Mouse (Mus musculus): ENCODE results near the gene Tcp11. TPM values are rescaled to one million over a fixed set of nuclear protein-coding genes. Genes with fewer than 3 reads are reported as not detected.

The Tcp11 gene
- total RNA-seq, 2 experiments from 2014 or later, result 1.2 to 1.3 TPM

DNA sequence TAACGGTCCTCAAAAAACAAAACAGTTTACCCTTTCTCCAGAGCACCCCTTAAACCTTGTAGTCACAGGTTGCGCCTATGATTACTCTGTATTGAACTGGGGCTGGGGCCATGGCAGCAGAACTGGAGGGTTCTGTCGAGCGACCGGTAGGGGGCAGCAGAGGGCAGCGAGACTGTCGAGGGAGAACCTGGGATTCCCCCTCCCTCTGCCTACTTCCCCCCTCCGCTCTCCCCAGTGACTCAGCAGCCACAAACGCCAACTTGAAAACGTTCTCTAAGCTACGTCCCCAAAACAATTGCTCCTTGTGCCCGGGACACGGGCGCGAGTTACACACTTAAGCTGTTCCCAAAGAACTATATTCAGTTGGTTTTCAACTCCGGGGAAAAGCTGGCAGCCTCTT, 4.5 kb upstream of the Tcp11 start:
- DNase-seq (ENCODE audit: extremely low spot score in 1 of 2, low spot score in 1 of 2), result peak; percentile 83 to 97

DNA sequence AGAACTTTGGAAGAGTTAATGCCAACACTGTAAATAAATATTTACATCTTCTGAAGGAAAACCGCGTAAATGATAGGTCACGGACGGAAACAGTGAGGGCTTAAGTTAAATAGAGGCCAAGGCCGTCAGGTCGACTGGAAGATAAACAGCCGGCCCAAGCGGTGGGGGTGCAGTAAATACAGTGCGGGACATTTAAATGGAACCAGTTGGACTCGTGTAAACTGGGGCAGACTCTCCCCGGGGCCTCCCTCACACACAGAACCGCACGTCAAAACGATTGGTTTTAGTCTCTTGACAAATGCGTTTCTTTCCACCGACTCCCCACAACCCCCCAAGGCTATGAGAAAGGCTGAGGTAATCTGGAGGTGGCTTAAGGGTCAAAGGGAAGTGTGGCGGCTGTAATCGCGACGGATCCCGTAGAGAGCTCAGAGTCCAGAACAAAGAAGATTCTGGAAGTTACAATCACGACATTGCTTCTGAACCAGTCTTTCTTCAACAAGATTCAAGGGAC, 4.0 kb upstream of the Tcp11 start:
- DNase-seq (ENCODE audit: extremely low spot score in 1 of 2, low spot score in 1 of 2), result no peak

DNA sequence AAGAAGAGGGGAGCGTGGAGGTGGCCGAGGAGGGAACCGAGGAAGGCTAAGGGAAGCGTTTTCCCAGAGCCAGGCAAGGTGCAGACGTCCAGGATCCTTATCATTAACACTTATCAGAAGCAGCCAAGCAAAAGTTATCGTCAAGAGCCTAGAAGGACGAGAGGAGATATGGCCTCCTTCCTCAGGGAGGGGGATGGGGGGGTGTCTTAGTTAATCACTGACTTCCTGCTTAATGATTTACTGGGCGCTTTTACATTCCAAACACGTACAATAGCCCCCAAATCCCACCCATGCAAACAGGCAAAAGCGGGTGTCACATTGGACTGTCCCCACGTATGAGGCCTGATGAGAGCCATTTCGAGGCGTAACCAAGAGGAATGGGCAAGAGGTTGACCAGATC, 2.4 kb upstream of the Tcp11 start:
- DNase-seq (ENCODE audit: extremely low spot score in 1 of 2, low spot score in 1 of 2), result no peak

DNA sequence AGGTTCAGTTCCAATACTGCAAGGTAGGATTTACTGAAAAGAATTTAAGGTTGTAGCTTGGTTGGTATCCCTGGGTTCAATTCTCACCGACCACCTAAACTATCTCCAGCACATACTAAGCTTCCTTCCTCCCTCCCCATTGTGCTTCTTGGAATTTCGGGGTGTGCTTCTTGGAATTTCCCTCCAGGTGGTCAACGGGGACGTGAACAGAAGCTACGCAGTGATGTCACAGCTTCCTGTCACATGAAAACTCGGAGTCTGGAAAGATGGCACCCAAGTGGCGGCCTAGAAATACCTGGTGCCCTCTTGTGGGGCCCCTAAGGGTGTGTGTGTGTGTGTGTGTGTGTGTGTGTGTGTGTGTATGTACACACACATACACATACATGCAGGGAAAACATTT, 1.4 kb upstream of the Tcp11 start:
- DNase-seq (ENCODE audit: extremely low spot score in 1 of 2, low spot score in 1 of 2), result no peak

DNA sequence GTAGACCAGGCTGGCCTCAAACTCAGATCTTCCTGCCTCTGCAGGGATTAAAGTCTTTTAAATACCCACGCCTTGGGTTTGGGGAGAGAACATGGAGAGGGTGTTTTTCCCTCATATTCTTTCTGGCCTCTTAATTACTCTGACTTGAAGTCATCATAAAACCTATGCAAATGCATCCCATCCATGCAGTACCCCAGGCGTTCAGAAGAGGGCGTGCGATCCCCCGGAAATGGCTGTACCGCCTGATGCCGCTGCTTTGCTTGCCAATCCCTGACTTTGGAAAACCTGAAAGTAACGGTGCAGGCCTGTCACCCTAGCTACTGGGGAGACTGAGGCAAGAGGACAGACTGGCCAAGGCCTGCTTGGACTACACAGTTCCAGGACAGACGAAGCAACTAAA, 946 bp upstream of the Tcp11 start:
- DNase-seq (ENCODE audit: extremely low spot score in 1 of 2, low spot score in 1 of 2), result peak in 1 of 2 experiments; percentile 57

DNA sequence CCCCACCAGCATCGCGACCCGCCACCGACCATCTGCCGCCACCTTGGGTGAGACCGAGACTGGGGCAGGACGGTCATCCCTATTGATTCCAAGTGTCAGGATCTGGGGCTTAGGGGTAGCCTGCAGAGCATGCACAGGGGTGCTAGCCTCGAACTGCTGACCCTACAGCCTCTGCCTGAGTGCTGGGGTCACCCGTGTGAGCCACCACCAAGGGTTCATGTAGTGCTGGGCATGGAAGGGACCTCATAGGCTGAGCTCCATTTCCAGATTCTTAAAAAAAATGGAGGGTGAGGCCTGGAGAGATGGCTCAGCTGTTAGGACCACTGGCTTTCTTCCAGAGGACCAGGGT, 352 bp upstream of the Tcp11 start:
- no peak for DNase-seq (ENCODE audit: extremely low spot score in 1 of 2, low spot score in 1 of 2)

DNA sequence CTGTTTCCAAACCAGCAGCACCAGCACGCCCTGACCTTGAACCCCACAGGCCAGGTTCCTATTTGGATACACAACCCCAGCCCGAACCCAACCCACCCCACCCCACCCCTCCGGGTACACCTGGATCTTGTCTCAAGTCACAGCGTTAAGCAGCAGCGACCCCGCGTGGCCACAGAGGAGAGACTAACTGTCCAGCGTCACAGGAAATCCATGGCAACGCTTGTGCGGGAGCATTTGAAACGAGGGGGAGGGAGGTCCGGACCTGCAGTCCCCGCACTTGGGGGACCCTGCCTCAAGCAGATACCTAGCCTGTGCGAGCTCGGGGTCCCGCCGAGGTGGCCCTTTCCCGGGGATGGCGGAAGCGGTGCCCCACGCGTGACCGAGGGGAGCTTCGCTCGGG, 821 bp downstream of the Tcp11 start:
- DNase-seq (ENCODE audit: extremely low spot score in 1 of 2, low spot score in 1 of 2), result peak; percentile 74 to 94

DNA sequence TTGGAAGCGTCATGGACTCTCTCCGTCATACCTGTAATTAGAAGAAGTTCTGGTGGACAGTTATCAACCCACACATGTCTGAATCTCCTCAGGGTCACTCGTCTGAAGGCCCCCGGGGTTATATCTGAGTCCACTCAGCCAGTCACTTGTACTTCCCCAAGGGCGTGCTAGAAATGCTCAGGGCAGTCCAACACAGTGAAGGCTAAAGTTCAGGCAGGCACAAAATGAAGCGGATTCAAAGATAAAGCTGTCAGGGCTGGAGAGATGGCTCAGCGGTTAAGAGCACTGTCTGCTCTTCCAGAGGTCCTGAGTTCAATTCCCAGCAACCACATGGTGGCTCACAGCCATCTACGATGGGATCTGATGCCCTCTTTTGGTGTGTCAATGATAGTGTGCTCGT, 2.4 kb downstream of the Tcp11 start:
- no peak for DNase-seq (ENCODE audit: extremely low spot score in 1 of 2, low spot score in 1 of 2)

DNA sequence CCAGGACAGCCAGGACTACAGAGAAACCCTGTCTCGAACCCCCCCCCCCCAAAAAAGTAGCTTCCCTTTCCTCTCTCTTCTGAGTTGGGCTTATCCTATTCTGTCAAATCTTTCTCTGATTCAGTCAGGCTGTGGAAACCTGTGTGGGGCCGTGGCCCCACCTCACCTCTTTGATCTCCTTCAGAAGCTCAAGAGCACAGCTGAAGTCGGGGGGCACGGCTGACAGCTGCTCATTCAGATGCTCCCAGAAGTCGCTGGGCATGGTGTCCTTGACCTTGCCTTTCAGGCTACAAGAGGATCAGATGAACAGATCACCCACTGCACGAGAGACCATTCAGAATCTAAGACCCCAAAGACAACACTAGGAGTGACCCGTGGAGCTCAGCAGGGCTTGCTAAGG, 6.0 kb downstream of the Tcp11 start:
- no peak for DNase-seq (ENCODE audit: extremely low spot score in 1 of 2, low spot score in 1 of 2)

DNA sequence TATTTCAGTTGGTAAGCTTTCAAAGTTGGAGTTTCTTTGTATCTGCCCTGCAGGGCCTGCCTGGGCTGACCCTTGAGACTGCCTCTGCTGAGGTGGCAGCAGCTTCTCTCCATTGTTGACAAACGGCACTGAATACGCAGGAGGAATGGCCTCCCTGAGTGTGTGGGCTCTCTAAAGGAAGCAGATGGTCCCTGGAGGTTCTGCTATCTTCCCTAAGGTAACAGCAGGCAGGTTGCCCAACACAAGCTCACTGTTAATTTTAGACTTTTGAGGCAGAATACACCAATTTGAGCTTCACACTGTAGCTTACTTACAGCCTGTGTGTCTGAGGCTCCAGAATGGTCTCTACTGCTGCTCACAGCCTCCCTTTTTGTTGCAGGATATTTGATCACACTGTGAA, 7.7 kb downstream of the Tcp11 start:
- DNase-seq (ENCODE audit: extremely low spot score in 1 of 2, low spot score in 1 of 2), result no peak

DNA sequence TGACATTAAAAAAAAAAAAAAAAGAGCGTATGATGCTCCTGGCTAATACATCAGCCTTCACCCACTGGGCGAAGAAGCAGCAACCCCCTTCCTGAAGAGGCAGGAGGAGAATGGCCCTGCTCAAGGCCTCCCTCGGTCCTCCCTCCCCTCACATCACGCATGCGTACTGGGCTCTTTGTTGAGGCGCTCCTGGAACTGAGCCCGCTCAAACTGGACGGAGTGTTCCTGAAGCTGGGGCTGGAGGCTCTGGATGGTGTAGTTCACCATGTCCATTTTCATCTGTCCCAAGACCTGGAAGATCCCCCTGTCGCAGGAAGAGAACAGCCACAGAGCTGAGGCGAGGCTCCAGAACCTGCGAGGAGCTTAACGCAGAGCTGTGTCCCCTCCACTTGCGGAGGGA, 10.2 kb downstream of the Tcp11 start:
- peak in 1 of 2 experiments; percentile 42 for DNase-seq (ENCODE audit: extremely low spot score in 1 of 2, low spot score in 1 of 2)

DNA sequence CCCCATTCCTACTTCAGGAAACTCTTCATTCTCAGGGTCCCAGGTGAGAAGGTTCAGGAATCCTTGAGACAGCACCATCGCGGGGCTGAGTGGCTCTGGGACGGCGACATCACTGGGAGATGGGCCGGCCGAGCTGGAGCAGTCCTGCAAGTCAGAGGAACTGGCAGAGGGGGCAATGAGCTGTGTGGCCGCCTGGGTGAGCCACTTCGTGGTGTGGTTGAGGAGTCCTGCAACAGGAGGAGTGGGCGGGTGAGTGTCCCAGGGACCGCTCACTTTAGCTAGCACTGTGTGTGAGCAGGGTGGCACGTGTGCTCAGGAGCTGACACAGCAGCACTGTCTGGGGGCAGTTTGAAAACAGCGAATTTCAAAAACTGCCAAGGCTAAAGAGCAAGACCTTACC, 11.0 kb downstream of the Tcp11 start:
- DNase-seq (ENCODE audit: extremely low spot score in 1 of 2, low spot score in 1 of 2), result no peak

DNA sequence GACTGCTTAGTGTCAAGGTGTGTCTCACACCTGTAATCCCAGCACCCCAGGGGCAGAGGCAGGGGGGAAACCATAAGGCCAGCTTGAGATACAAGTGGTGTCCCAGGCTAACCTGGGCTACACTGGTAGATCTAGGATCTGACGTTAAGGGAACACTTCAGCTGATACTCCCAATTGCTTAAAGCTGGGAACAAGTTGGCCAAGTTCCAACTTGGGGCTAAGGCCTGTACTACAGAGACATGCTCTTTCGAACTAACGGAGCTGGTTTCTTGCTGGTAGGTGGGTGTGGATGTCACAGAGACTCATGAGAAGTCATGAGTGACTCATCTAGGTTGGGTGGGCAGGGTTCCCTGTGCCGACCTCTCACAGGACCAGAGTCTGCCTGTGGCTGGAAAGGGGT, 13.1 kb downstream of the Tcp11 start:
- no peak for DNase-seq (ENCODE audit: extremely low spot score in 1 of 2, low spot score in 1 of 2)

DNA sequence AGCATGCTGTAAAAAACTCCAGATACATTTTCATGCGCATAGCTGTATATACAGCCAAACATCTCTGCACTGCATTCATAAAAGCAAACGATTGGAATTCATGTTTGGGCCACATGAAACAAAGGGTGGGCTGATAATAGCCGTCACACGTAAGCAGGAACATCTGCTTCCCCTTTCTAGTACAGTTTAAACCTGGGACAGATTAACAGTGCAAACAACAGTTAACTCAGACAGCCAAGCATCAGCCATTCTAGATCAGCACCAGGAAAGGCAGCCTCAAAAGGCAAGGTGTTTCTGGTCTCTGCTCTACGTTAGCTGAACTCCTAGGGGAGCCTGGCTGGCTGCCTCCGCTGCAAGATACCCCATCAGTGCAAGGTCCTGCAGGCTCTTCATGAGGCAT, 17.3 kb downstream of the Tcp11 start:
- DNase-seq (ENCODE audit: extremely low spot score in 1 of 2, low spot score in 1 of 2), result no peak

DNA sequence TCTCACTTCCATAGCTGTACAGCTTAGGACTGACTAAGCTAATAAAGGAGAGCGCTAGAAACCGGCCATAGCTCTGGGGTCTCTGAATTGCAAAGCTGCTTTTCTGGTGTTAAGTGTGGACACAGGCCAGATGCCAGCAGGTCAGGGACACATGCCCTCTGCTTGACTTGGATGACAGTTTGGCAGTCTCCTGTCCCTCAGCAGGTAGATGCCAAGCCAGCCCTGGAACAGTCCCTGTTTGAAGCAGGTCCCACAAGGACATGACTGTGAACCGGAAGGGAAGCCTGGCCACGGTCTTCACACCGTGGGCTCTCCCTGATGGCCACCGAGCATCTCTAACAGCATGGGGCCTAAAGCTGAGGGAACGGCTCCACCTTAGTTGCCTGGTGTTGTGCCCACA, 17.7 kb downstream of the Tcp11 start:
- DNase-seq (ENCODE audit: extremely low spot score in 1 of 2, low spot score in 1 of 2), result no peak

DNA sequence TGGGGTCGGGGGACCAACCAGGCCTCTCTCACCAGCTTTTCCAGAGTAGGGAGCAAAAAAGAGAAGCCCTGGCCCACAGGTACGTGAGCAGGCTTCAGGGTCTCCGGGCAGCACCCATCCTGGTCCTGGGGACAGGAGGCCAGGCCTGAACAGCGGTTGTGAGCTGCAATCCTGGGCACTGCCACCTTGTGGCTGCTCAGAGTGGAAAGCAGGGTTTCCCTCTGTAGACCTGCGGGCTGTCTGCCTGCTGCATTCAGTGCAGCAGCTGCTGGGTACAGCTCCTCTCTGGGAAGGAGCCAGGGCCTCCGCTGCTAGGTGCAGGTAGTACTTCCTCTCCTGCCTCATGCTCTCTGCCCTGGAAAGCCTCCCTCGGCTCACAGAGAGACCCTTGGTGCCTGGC, 19.0 kb downstream of the Tcp11 start:
- peak in 1 of 2 experiments; percentile 37 for DNase-seq (ENCODE audit: extremely low spot score in 1 of 2, low spot score in 1 of 2)

DNA sequence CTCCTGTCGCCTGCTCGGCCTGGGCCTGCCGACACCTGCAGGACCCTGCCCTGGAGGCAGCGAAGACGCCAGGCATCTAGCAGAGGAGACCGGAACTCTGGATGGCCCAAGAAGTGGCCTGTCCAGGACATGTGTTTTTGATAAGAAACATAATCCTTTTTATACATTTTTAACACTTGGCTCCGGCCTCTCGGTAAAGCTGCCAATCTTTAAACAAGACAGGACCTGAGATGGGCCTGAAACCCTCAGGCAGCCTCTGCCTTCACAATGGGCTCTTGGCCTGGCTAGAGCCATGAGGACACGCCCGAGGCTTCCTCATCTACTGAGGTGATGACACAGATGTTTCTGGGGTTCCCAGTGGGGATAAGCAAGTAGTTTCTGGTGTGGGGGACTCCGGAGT, 19.8 kb downstream of the Tcp11 start:
- DNase-seq (ENCODE audit: extremely low spot score in 1 of 2, low spot score in 1 of 2), result no peak

DNA sequence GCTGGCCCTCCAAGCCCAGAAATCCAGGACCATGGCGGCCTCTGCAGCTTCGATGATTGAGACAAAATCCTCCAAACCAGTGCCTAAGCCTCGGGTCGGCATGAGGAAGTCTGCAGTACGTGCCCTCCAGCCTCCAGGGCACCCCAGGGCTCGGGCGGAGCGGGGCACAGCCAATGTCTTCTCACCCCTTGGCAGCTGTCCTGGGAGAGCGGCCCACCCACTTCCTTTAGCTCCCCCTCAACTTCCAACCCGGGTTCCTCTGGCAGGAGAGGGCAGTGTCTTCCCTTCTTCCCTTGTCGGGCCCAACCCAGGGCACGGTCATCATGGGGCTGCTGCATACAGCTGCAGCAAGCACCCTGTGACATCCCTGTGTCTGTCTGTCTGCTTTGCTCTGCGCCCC, 22.1 kb downstream of the Tcp11 start:
- no peak for DNase-seq (ENCODE audit: extremely low spot score in 1 of 2, low spot score in 1 of 2)

DNA sequence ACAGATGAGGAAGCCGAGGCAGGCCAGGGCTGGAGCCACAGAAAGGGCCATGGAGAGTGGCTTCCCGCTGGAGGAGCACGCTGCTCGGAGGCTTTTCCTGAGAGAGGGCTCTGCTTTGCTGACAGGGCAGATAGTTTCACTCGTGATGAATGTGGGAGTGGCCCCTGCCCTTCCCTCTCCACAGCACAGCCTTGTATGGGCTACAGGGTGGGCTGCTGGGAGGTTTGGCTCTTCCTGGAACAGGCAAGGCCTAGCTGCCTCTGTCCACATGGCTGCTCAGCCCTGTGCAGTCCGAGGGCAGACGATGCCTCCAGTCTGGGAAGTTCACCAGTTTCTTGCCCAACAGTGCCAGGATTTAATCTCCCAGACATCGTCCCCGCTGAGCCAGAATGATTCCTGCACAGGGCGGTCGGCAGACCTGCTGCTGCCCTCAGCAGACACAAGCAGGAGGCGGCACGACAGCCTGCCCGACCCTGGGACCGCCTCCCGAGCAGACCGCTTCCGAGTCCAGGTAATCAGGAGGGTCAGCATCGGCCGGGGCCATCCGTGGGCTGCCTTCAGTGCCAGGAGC, 28.1 kb downstream of the Tcp11 start:
- DNase-seq (ENCODE audit: extremely low spot score in 1 of 2, low spot score in 1 of 2), result no peak

DNA sequence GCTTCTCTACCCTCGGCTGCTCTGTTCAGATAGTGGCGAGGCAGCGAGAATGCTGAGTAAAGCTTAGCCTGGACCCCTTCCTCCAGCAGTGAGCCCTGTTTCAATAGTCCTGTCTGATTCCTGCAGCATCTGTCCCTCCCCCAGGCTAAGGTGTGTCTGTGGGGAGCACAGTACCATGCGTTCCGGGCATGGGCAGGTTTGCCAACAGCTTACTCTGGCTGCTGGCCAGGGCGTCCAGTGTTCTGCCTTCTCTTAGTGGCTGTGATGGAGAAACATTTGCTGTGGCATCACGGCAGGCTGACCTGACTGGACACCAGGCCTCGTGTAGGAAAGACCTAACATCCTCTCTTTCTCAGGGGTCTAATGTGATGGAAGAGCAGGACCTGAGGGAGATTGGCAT, 30.2 kb downstream of the Tcp11 start:
- no peak for DNase-seq (ENCODE audit: extremely low spot score in 1 of 2, low spot score in 1 of 2)

DNA sequence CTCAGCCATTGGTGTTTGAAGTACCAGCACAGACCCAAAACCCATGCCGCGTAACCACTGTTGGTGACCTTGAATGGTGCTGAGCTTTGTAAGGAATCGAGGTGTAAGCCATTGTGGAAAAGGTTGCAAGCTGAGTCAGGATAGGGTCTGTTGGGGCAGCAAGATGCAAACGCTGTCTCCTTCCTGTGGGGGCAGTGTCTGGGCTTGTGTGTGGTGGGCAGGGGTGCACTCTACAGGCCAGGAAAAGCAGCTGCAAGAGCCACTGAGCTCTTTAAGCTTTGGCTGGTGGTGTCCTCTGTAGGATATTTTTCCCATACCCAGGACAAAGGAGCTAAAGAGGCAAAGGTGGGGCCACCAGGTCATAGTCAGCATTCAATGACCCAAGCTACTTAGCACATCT, 32.0 kb downstream of the Tcp11 start:
- DNase-seq (ENCODE audit: extremely low spot score in 1 of 2, low spot score in 1 of 2), result no peak

DNA sequence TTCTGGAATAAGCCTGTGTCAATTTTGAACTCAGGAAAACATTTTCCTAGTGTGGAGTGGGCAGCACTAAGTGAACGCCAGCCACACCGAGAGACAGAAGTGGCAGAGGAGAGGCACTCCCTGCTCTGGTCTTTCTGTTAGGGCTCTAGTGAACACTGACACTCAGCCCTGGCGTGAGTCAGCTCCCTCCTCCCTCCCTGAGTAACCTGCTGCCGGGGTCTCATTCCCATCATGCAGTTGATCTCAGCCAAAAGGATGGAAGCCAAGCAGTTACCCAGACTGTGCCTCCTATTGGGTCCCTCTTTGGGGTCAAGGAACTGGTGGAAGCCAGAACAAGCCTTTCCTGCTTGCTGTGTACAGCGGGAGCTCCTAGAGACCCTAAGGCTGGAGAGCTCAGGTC, 32.9 kb downstream of the Tcp11 start:
- DNase-seq (ENCODE audit: extremely low spot score in 1 of 2, low spot score in 1 of 2), result no peak

DNA sequence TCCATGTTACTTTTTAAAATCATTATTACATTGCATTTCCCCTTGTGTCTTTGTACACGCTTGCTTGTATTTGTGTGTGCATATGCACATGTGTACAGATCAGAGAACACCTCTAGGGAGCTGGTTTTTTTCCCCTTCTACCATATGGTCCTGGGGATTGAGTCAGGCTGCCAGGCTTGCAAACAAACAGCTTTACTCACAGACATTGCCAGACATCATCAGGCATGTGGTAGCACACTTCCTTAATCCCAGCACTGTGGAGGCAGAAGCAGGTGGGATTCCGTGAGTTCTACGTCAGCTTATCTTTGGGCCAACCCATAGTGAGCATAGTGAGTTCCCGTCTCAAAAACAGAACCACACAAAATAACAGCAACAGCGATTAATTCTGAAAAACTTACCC, 33.4 kb downstream of the Tcp11 start:
- no peak for DNase-seq (ENCODE audit: extremely low spot score in 1 of 2, low spot score in 1 of 2)
